Mouse (Mus musculus) myocyte (in vitro differentiated cells): ENCODE measurements around the gene Rnf34. TPM values are rescaled to one million over a fixed set of nuclear protein-coding genes. Genes with fewer than 3 reads are reported as not detected.

ENCODE experiments used
- H3K27me3 ChIP-seq: one replicate; pipeline ENCODE4 v1.6.1; 2011; ENCODE audit not compliant: control insufficient read depth, insufficient read depth, insufficient read length
- H3K36me3 ChIP-seq: one replicate; pipeline ENCODE4 v1.6.1; 2011; ENCODE audit not compliant: control insufficient read depth, insufficient read depth
- H3K4me2 ChIP-seq: one replicate; pipeline ENCODE4 v1.6.1; 2011; ENCODE audit warnings: low read depth, control low read depth
- H3K4me3 ChIP-seq: one replicate; pipeline ENCODE4 v1.5.1; 2011; ENCODE audit warnings: mild to moderate bottlenecking, control low read depth, moderate library complexity
- H3K79me2 ChIP-seq: one replicate; pipeline ENCODE4 v1.6.1; 2011; ENCODE audit not compliant: control insufficient read depth, insufficient read depth
- H3ac ChIP-seq: one replicate; pipeline ENCODE4 v1.6.1; 2011; ENCODE audit not compliant: control insufficient read depth, insufficient read length
- CEBPB ChIP-seq: IDR thresholded peaks from 2 replicates; pipeline ENCODE4 v1.6.1; 2011; ENCODE audit warnings: mild to moderate bottlenecking, moderate library complexity; ENCODE audit not compliant: poor library complexity, insufficient read depth, severe bottlenecking
- E2F4 ChIP-seq: IDR thresholded peaks from one replicate; pipeline ENCODE4 v1.6.1; 2011; ENCODE audit warnings: mild to moderate bottlenecking, control low read depth, moderate library complexity; ENCODE audit not compliant: insufficient read depth
- MAX ChIP-seq: IDR thresholded peaks from one replicate; pipeline ENCODE4 v1.6.1; 2011; ENCODE audit warnings: low read depth, mild to moderate bottlenecking, control low read depth
- MYOD1 ChIP-seq, 3 experiments: IDR thresholded peaks; one replicate each; pipeline ENCODE4 v1.6.1; 2011; ENCODE audit warnings: control low read depth in 2 of 3, low read depth in 2 of 3, mild to moderate bottlenecking in 2 of 3, moderate library complexity in 1 of 3; ENCODE audit not compliant: insufficient read length in 2 of 3, control insufficient read depth in 1 of 3
- MYOG ChIP-seq, 3 experiments: IDR thresholded peaks; one replicate each; pipeline ENCODE4 v1.6.1; 2011; ENCODE audit warnings: control low read depth in 2 of 3, low read depth in 2 of 3, mild to moderate bottlenecking in 2 of 3; ENCODE audit not compliant: insufficient read length in 2 of 3, control insufficient read depth in 1 of 3, insufficient read depth in 1 of 3
- POLR2A ChIP-seq: IDR thresholded peaks from one replicate; pipeline ENCODE4 v1.6.1; 2011; ENCODE audit warnings: low read depth, mild to moderate bottlenecking, control low read depth, moderate library complexity; ENCODE audit not compliant: insufficient read length
- POLR2AphosphoS2 ChIP-seq: IDR thresholded peaks from one replicate; pipeline ENCODE4 v1.6.1; 2011; ENCODE audit warnings: low read depth, control low read depth; ENCODE audit not compliant: insufficient read length
- REST ChIP-seq: IDR thresholded peaks from one replicate; pipeline ENCODE4 v1.6.1; 2011; ENCODE audit warnings: mild to moderate bottlenecking, control low read depth, moderate library complexity; ENCODE audit not compliant: insufficient read depth, insufficient read length
- SRF ChIP-seq: IDR thresholded peaks from one replicate; pipeline ENCODE4 v1.6.1; 2011; ENCODE audit warnings: low read depth; ENCODE audit not compliant: control insufficient read depth, insufficient read length
- TCF12 ChIP-seq: IDR thresholded peaks from one replicate; pipeline ENCODE4 v1.6.1; 2011; ENCODE audit warnings: mild to moderate bottlenecking, control low read depth; ENCODE audit not compliant: poor library complexity, insufficient read depth, severe bottlenecking
- TCF3 ChIP-seq: IDR thresholded peaks from one replicate; pipeline ENCODE4 v1.6.1; 2011; ENCODE audit warnings: low read depth, control low read depth; ENCODE audit not compliant: insufficient read length
- USF1 ChIP-seq: IDR thresholded peaks from one replicate; pipeline ENCODE4 v1.6.1; 2011; ENCODE audit warnings: low read depth, mild to moderate bottlenecking, control low read depth, moderate library complexity
- polyA plus RNA-seq: library from polyadenylated mRNA; unstranded; fragments of >200 nt; fragmentation: generic; extraction: Trizol; gene quantifications from one replicate; pipeline ENCODE4 v1.2.1, GENCODE M21; 2012; ENCODE audit warnings: missing spikeins

Rnf34 gene
- polyA plus RNA-seq, 1 experiment: 8.2 TPM

- Histone ChIP-seq H3K36me3 (no peaks in the 10 kb centered on the region), H3K4me3 (no peak overlapping the region), H3K79me2 (no peaks in the 10 kb centered on the region), H3K27me3 (no peaks in the 10 kb centered on the region), H3K4me2 (no peak overlapping the region), H3ac (no peak overlapping the region)
- TF ChIP-seq MYOG (IDR thresholded peaks at IDR 0.05; ENCODE audit: control insufficient read depth in 1 of 3, insufficient read depth in 1 of 3, insufficient read length in 2 of 3, low read depth in 2 of 3): no peak
- no peak for TF ChIP-seq CEBPB
- TF ChIP-seq MYOD1 (IDR thresholded peaks at IDR 0.05; ENCODE audit: control insufficient read depth in 1 of 3, insufficient read length in 2 of 3, low read depth in 2 of 3): no peak
- TF ChIP-seq USF1: no peak
- TF ChIP-seq TCF12: no peak
- no peak for TF ChIP-seq POLR2AphosphoS2
- no peak for TF ChIP-seq MAX
- no peak for TF ChIP-seq SRF
- TF ChIP-seq REST: no peak
- TF ChIP-seq E2F4: no peak
These were observed 16.9 kb upstream of the Rnf34 start for GRCm38 (mm10) chr5:122832996-122833395.

- TF ChIP-seq SRF (no peak), POLR2AphosphoS2 (no peak), TCF12 (no peak), MYOG (IDR thresholded peaks at IDR 0.05; ENCODE audit: control insufficient read depth in 1 of 3, insufficient read depth in 1 of 3, insufficient read length in 2 of 3, low read depth in 2 of 3) (no peak), MYOD1 (IDR thresholded peaks at IDR 0.05; ENCODE audit: control insufficient read depth in 1 of 3, insufficient read length in 2 of 3, low read depth in 2 of 3) (no peak), CEBPB (no peak), E2F4 (no peak), POLR2A (no peak), MAX (no peak), TCF3 (no peak), REST (no peak), USF1 (no peak)
- Histone ChIP-seq H3K36me3 (no peaks in the 10 kb centered on the region), H3ac (no peak overlapping the region), H3K4me3 (no peak overlapping the region), H3K27me3 (no peaks in the 10 kb centered on the region), H3K4me2 (no peak overlapping the region), H3K79me2 (no peaks in the 10 kb centered on the region)
These were observed 8.7 kb upstream of the Rnf34 start for GRCm38 (mm10) chr5:122841126-122841525.

- Histone ChIP-seq H3K27me3 (no peaks in the 10 kb centered on the region), H3K4me3 (no peak overlapping the region), H3K36me3 (no peaks in the 10 kb centered on the region), H3K4me2 (no peak overlapping the region), H3ac (no peak overlapping the region), H3K79me2 (no peaks in the 10 kb centered on the region)
- TF ChIP-seq E2F4 (no peak), TCF3 (no peak), MYOD1 (IDR thresholded peaks at IDR 0.05; ENCODE audit: control insufficient read depth in 1 of 3, insufficient read length in 2 of 3, low read depth in 2 of 3) (no peak), TCF12 (no peak), MAX (no peak), MYOG (IDR thresholded peaks at IDR 0.05; ENCODE audit: control insufficient read depth in 1 of 3, insufficient read depth in 1 of 3, insufficient read length in 2 of 3, low read depth in 2 of 3) (no peak), POLR2A (no peak), USF1 (no peak), SRF (no peak), CEBPB (no peak), POLR2AphosphoS2 (no peak)
These were observed 6.0 kb upstream of the Rnf34 start for GRCm38 (mm10) chr5:122843799-122844198.

GRCm38 (mm10) chr5:122850319-122851002 lies 613 bp downstream of the Rnf34 start:
- H3K27me3 ChIP-seq: no peaks in the 10 kb centered on the region
- H3K4me3 ChIP-seq: peak overlapping the region; percentile 76
- H3ac ChIP-seq: peak overlapping the region; percentile 42
- peak overlapping the region; percentile 86 for H3K4me2 ChIP-seq
- H3K36me3 ChIP-seq: no peaks in the 10 kb centered on the region
- peaks cover 10% of the 10 kb centered on the region for H3K79me2 ChIP-seq
- no peak for TF ChIP-seq MYOD1 (IDR thresholded peaks at IDR 0.05; ENCODE audit: control insufficient read depth in 1 of 3, insufficient read length in 2 of 3, low read depth in 2 of 3)
- TF ChIP-seq CEBPB: no peak
- no peak for TF ChIP-seq TCF3
- no peak for TF ChIP-seq E2F4
- TF ChIP-seq USF1: no peak
- TF ChIP-seq TCF12: no peak
- no peak for TF ChIP-seq POLR2A
- TF ChIP-seq SRF: no peak
- TF ChIP-seq REST: no peak
- TF ChIP-seq MYOG (IDR thresholded peaks at IDR 0.05; ENCODE audit: control insufficient read depth in 1 of 3, insufficient read depth in 1 of 3, insufficient read length in 2 of 3, low read depth in 2 of 3): no peak
- TF ChIP-seq POLR2AphosphoS2: no peak
- no peak for TF ChIP-seq MAX

- H3K27me3 ChIP-seq: no peaks in the 10 kb centered on the region
- H3K4me2 ChIP-seq: no peak overlapping the region
- TF ChIP-seq USF1: no peak
- no peak for TF ChIP-seq E2F4
- TF ChIP-seq CEBPB: no peak
- no peak for TF ChIP-seq MYOG (IDR thresholded peaks at IDR 0.05; ENCODE audit: control insufficient read depth in 1 of 3, insufficient read depth in 1 of 3, insufficient read length in 2 of 3, low read depth in 2 of 3)
- no peak for TF ChIP-seq POLR2A
- TF ChIP-seq REST: no peak
- TF ChIP-seq MAX: no peak
- no peak for TF ChIP-seq TCF3
These were observed 2.8 kb downstream of the Rnf34 start for GRCm38 (mm10) chr5:122852611-122853010.

More at GRCm38 (mm10) chr5:122852611-122853010, 2.8 kb downstream of the Rnf34 start:
- no peak overlapping the region for H3K4me3 ChIP-seq
- peaks cover 10% of the 10 kb centered on the region for H3K79me2 ChIP-seq
- H3ac ChIP-seq: no peak overlapping the region
- H3K36me3 ChIP-seq: no peaks in the 10 kb centered on the region
